Mouse (Mus musculus) spleen, adult 2 months (tissue): ENCODE measurements around the gene Map3k12.

ENCODE experiments used
- CTCF ChIP-seq: fragments of 200-500 bp; IDR thresholded peaks from 2 replicates; pipeline ENCODE4 v1.5.1; 2011; ENCODE audit warnings: mild to moderate bottlenecking, inconsistent platforms; ENCODE audit not compliant: insufficient read depth, insufficient read length, insufficient replicate concordance; ENCODE audit errors: extremely low read depth
- POLR2A ChIP-seq: fragments of 200-500 bp; IDR thresholded peaks from 2 replicates; pipeline ENCODE4 v1.6.1; 2011; ENCODE audit warnings: low read depth, low read length, inconsistent platforms

DNA sequence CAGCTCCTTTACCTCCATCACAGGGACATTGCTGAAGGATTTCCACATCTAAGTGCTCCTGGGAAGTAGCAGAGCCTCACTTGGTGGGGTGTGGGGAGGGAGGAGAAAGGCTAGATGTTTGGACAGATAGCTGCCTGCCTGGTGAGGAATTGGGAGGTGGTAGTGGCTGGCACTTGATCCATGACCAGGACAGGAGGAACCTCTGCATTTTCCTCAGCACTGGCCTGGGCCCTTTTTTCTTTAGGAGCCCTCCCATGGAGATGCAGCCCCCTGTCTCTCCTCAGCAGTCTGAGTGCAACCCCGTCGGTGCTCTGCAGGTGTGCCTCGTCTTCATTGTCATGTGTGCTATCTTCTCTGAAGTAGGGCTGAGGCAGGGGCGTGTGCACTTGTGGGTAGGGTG, 4.6 kb upstream of the Map3k12 start:
- TF ChIP-seq CTCF (no peak), POLR2A (no peak)
